Mouse (Mus musculus): ENCODE measurements at regions not wholly inside any gene's neighbourhood (a gene's known extent, or its start where the extent isn't known, plus 50 kb on each side); places are given as distances from the start of the nearest gene placed in this dataset.

GRCm38 (mm10) chr10:66861421-66861820, 234.5 kb upstream of the Jmjd1c start:
- Histone ChIP-seq H3K4me3 (ENCODE audit: low read depth, low read length) (no peak overlapping the region), H3K4me1 (ENCODE audit: insufficient read depth, low read depth, low read length) (no peaks in the 10 kb centered on the region), H3K36me3 (replicated peaks) (no peaks in the 10 kb centered on the region), H3K9me3 (replicated peaks) (no peaks in the 10 kb centered on the region), H3K27me3 (ENCODE audit: insufficient read depth, low read length) (no peaks in the 10 kb centered on the region)
- ATAC-seq (ENCODE audit: extremely low read depth, insufficient number of reproducible peaks, low FRiP score, poor library complexity, severe bottlenecking) (no peak), DNase-seq (ENCODE audit: low spot score) (no peak)
- no peak for TF ChIP-seq CTCF (IDR thresholded peaks at IDR 0.05; ENCODE audit: low read depth, low read length)
- no peak for TF ChIP-seq POLR2AphosphoS5 (IDR thresholded peaks at IDR 0.05; ENCODE audit: insufficient replicate concordance, low read depth, low read length)
- TF ChIP-seq GATA2 (IDR thresholded peaks at IDR 0.05; ENCODE audit: borderline replicate concordance, low read depth, low read length): no peak
- no peak for TF ChIP-seq TAL1 (conservative IDR thresholded peaks at IDR 0.05; ENCODE audit: low read depth, low read length)
- no peak for TF ChIP-seq GATA1 (IDR thresholded peaks at IDR 0.05; ENCODE audit: borderline replicate concordance, low read length)

DNA sequence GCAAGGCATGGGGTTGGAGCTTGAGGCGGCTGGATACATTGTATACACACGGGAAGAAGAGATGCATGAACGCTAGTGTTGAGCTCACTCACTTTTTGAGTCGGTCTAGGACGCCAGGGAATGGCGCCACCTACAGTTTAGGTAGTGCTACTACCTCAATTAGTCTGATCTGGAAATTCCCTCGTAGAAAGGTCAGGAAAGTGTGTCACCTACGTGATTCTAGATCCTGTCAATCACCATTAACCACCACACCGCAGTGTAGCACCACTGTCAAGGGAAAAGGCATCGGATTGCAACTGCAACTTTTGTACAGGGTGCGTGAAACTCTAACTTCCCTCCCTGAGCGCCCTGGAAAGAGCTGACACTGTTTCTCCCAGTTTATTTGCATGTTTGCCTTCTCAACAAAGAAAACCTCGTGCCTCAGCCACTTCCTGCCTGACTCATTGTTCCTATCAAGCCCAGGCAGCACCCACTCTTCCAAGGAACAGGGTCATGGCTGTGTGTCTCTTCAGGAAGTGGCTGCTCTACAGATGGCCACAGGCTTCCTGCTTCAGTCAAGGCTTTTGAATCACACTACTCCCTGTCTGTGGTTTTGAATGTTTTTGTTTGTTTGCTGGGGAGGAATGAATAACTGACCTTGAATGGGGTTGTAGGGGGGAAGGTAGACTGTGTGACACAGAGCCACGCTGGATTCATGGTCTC, 231.6 kb upstream of the Jmjd1c start:
- DNase-seq (ENCODE audit: low spot score) (no peak), ATAC-seq (ENCODE audit: extremely low read depth, insufficient number of reproducible peaks, low FRiP score, poor library complexity, severe bottlenecking) (peak; percentile 86)
- H3K4me3 ChIP-seq (ENCODE audit: low read depth, low read length): no peak overlapping the region
- no peaks in the 10 kb centered on the region for H3K27me3 ChIP-seq (ENCODE audit: insufficient read depth, low read length)
- TF ChIP-seq GATA1 (IDR thresholded peaks at IDR 0.05; ENCODE audit: borderline replicate concordance, low read length): no peak
- peak; percentile 30; the same call in 1 of the 2 replicates for TF ChIP-seq CTCF (IDR thresholded peaks at IDR 0.05; ENCODE audit: low read depth, low read length)
- no peaks in the 10 kb centered on the region for H3K4me1 ChIP-seq (ENCODE audit: insufficient read depth, low read depth, low read length)
- H3K36me3 ChIP-seq (replicated peaks): no peaks in the 10 kb centered on the region
- H3K9me3 ChIP-seq (replicated peaks): no peaks in the 10 kb centered on the region

DNA sequence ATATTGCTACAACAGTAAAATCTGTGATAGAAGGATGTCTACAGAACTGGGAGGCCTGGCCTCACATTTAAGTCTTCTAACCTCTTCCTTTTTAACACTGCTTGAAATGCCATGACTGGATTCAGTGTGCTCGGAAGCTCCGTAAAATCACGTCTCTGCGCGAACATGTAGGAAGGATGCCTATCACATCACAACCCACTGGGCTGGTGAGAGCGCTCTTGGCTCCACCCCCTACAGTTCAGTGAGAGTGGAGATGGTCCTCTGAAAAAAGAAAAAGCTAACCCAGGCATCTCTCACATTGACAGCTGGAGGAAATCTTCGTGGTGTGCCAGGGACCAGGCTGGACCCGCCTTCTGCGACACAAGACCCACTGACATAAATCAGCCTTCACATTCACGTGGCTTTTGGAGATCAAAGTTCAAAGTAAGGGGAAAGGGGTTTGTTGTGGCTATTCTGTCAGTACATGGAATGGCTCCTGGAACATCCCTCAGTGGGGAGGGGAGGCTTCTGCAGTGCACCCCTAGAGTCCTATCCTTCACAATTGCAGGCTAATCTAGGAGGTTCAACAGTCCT, 230.8 kb upstream of the Jmjd1c start:
- ATAC-seq (ENCODE audit: extremely low read depth, insufficient number of reproducible peaks, low FRiP score, poor library complexity, severe bottlenecking) (no peak), DNase-seq (ENCODE audit: low spot score) (no peak)
- no peak overlapping the region for H3K4me3 ChIP-seq (ENCODE audit: low read depth, low read length)

GRCm38 (mm10) chr10:66871133-66871664, 224.7 kb upstream of the Jmjd1c start:
- TF ChIP-seq GATA1 (IDR thresholded peaks at IDR 0.05; ENCODE audit: borderline replicate concordance, low read length) (no peak), CTCF (IDR thresholded peaks at IDR 0.05; ENCODE audit: low read depth, low read length) (no peak), GATA2 (IDR thresholded peaks at IDR 0.05; ENCODE audit: borderline replicate concordance, low read depth, low read length) (no peak), TAL1 (conservative IDR thresholded peaks at IDR 0.05; ENCODE audit: low read depth, low read length) (no peak), POLR2AphosphoS5 (IDR thresholded peaks at IDR 0.05; ENCODE audit: insufficient replicate concordance, low read depth, low read length) (no peak)
- no peak overlapping the region for H3K4me3 ChIP-seq (ENCODE audit: low read depth, low read length)
- no peaks in the 10 kb centered on the region for H3K27me3 ChIP-seq (ENCODE audit: insufficient read depth, low read length)
- no peaks in the 10 kb centered on the region for H3K36me3 ChIP-seq (replicated peaks)
- no peaks in the 10 kb centered on the region for H3K9me3 ChIP-seq (replicated peaks)
- DNase-seq (ENCODE audit: low spot score) (no peak), ATAC-seq (ENCODE audit: extremely low read depth, insufficient number of reproducible peaks, low FRiP score, poor library complexity, severe bottlenecking) (no peak)
- no peaks in the 10 kb centered on the region for H3K4me1 ChIP-seq (ENCODE audit: insufficient read depth, low read depth, low read length)

More for the DNA sequence above, 230.8 kb upstream of the Jmjd1c start:
- Histone ChIP-seq H3K36me3 (replicated peaks) (no peaks in the 10 kb centered on the region), H3K9me3 (replicated peaks) (no peaks in the 10 kb centered on the region), H3K27me3 (ENCODE audit: insufficient read depth, low read length) (no peaks in the 10 kb centered on the region), H3K4me1 (ENCODE audit: insufficient read depth, low read depth, low read length) (no peaks in the 10 kb centered on the region)
- TF ChIP-seq GATA1 (IDR thresholded peaks at IDR 0.05; ENCODE audit: borderline replicate concordance, low read length) (no peak), POLR2AphosphoS5 (IDR thresholded peaks at IDR 0.05; ENCODE audit: insufficient replicate concordance, low read depth, low read length) (no peak), CTCF (IDR thresholded peaks at IDR 0.05; ENCODE audit: low read depth, low read length) (no peak), GATA2 (IDR thresholded peaks at IDR 0.05; ENCODE audit: borderline replicate concordance, low read depth, low read length) (no peak), TAL1 (conservative IDR thresholded peaks at IDR 0.05; ENCODE audit: low read depth, low read length) (no peak)

- TF ChIP-seq TAL1 (conservative IDR thresholded peaks at IDR 0.05; ENCODE audit: low read depth, low read length): no peak
- no peak for TF ChIP-seq CTCF (IDR thresholded peaks at IDR 0.05; ENCODE audit: low read depth, low read length)
- TF ChIP-seq GATA1 (IDR thresholded peaks at IDR 0.05; ENCODE audit: borderline replicate concordance, low read length): no peak
- TF ChIP-seq GATA2 (IDR thresholded peaks at IDR 0.05; ENCODE audit: borderline replicate concordance, low read depth, low read length): no peak
- TF ChIP-seq POLR2AphosphoS5 (IDR thresholded peaks at IDR 0.05; ENCODE audit: insufficient replicate concordance, low read depth, low read length): no peak
- Histone ChIP-seq H3K4me3 (ENCODE audit: low read depth, low read length) (no peak overlapping the region), H3K27me3 (ENCODE audit: insufficient read depth, low read length) (no peaks in the 10 kb centered on the region), H3K9me3 (replicated peaks) (no peaks in the 10 kb centered on the region), H3K36me3 (replicated peaks) (no peaks in the 10 kb centered on the region), H3K4me1 (ENCODE audit: insufficient read depth, low read depth, low read length) (no peaks in the 10 kb centered on the region)
- no peak for ATAC-seq (ENCODE audit: extremely low read depth, insufficient number of reproducible peaks, low FRiP score, poor library complexity, severe bottlenecking)
- no peak for DNase-seq (ENCODE audit: low spot score)
Measured at GRCm38 (mm10) chr10:66871673-66872072, 224.3 kb upstream of the Jmjd1c start.

DNA sequence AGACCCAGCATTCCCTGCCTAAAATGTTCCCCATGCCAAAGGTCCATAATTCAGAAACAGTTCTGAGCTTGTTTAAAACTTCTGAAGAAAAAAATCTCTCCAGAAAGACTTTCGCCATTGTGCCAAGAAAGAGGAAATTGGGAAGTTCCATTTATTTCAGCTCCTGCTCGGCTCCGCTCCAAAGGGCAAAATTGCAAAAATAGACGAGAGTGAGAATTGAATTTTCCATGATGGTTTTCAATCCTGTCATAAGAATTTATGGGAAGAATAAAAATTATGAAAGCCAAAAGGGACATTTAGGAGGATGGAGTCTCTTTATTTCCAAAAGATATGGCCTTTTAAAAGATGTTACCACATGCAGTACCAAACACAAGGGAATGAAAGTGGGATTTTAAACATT, 222.5 kb upstream of the Jmjd1c start:
- DNase-seq (ENCODE audit: low spot score): no peak
- no peaks in the 10 kb centered on the region for H3K9me3 ChIP-seq (replicated peaks)

More for the DNA sequence above, 222.5 kb upstream of the Jmjd1c start:
- TF ChIP-seq GATA2 (IDR thresholded peaks at IDR 0.05; ENCODE audit: borderline replicate concordance, low read depth, low read length): no peak
- TF ChIP-seq CTCF (IDR thresholded peaks at IDR 0.05; ENCODE audit: low read depth, low read length): no peak
- TF ChIP-seq POLR2AphosphoS5 (IDR thresholded peaks at IDR 0.05; ENCODE audit: insufficient replicate concordance, low read depth, low read length): no peak
- no peak for TF ChIP-seq TAL1 (conservative IDR thresholded peaks at IDR 0.05; ENCODE audit: low read depth, low read length)
- no peak for TF ChIP-seq GATA1 (IDR thresholded peaks at IDR 0.05; ENCODE audit: borderline replicate concordance, low read length)
- Histone ChIP-seq H3K4me1 (ENCODE audit: insufficient read depth, low read depth, low read length) (no peaks in the 10 kb centered on the region), H3K36me3 (replicated peaks) (no peaks in the 10 kb centered on the region), H3K4me3 (ENCODE audit: low read depth, low read length) (no peak overlapping the region), H3K27me3 (ENCODE audit: insufficient read depth, low read length) (no peaks in the 10 kb centered on the region)
- no peak for ATAC-seq (ENCODE audit: extremely low read depth, insufficient number of reproducible peaks, low FRiP score, poor library complexity, severe bottlenecking)
